Mouse (Mus musculus) embryonic facial prominence, embryonic 12.5 days (tissue): ENCODE measurements at regions not wholly inside any gene's neighbourhood (a gene's known extent, or its start where the extent isn't known, plus 50 kb on each side); places are given as distances from the start of the nearest gene placed in this dataset.

Source experiments
- ATAC-seq: fragments of 200-750 bp; cut with Nextera tagmentation; 2 replicates; pipeline ENCODE4 v1.8.0; 2017; ENCODE audit not compliant: insufficient number of reproducible peaks, insufficient read depth, low FRiP score, low TSS enrichment
- H3K27ac ChIP-seq: fragments of 300-500 bp; sonication (generic); 2 replicates; pipeline ENCODE4 v1.5.1; 2016; ENCODE audit warnings: mild to moderate bottlenecking
- H3K27me3 ChIP-seq: fragments of 300-500 bp; sonication (generic); 2 replicates; pipeline ENCODE4 v1.6.1; 2016; ENCODE audit warnings: mild to moderate bottlenecking, moderate library complexity
- H3K36me3 ChIP-seq: fragments of 300-500 bp; sonication (generic); 2 replicates; pipeline ENCODE4 v1.6.1; 2016; ENCODE audit warnings: mild to moderate bottlenecking
- H3K4me1 ChIP-seq: fragments of 300-500 bp; sonication (generic); 2 replicates; pipeline ENCODE4 v1.6.1; 2016
- H3K4me2 ChIP-seq: fragments of 300-500 bp; sonication (generic); replicated peaks from 2 replicates; pipeline ENCODE4 v1.6.1; 2016; ENCODE audit warnings: mild to moderate bottlenecking, moderate library complexity
- H3K4me3 ChIP-seq: fragments of 300-500 bp; sonication (generic); 2 replicates; pipeline ENCODE4 v1.5.1; 2016; ENCODE audit warnings: mild to moderate bottlenecking
- H3K9ac ChIP-seq: fragments of 300-500 bp; sonication (generic); 2 replicates; pipeline ENCODE4 v1.6.1; 2016; ENCODE audit warnings: mild to moderate bottlenecking, moderate library complexity
- H3K9me3 ChIP-seq: fragments of 300-500 bp; sonication (generic); 2 replicates; pipeline ENCODE4 v1.6.1; 2016; ENCODE audit warnings: mild to moderate bottlenecking, moderate library complexity
- WGBS: fragments of 180-500 bp; shearing (Covaris S2); methylation state at CpG from one replicate; pipeline ENCODE4 v1.1.7; 2016; 5-methylcytosine and 5-hydroxymethylcytosine counted together

- H3K36me3 ChIP-seq = no peaks in the 10 kb centered on the region
- no peaks in the 10 kb centered on the region for H3K4me1 ChIP-seq
- H3K4me2 ChIP-seq = no peak overlapping the region
- no peaks in the 10 kb centered on the region for H3K27me3 ChIP-seq
- no peak for ATAC-seq
- no peaks in the 10 kb centered on the region for H3K9me3 ChIP-seq
- no peak overlapping the region for H3K27ac ChIP-seq
- no peak overlapping the region for H3K4me3 ChIP-seq
- H3K9ac ChIP-seq = no peak overlapping the region
- WGBS = 36% methylated on average over 1 of the region's 1 CpGs
Measured at GRCm38 (mm10) chr8:128003385-128003784, 355.0 kb upstream of the Nrp1 start.

DNA sequence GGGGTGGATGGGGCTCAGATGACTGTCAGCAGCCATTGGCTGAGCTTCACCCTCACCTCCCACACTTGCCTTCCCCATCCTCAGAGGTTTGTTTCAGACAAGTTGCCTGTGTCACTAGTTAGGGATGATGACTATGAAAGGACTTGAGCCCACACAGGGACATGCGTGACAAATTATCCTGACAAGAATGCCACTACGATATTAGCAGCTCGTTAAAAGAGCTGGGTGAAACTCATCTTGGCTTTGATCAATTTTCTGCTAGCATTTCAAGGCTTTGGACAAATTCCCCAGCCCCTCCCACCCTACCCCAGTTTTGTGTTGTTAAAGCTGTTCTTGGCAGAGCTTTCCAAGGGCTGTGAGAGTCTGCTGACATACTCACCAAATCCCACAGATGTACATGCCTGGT, 354.5 kb upstream of the Nrp1 start:
- ATAC-seq = no peak

GRCm38 (mm10) chr8:128009393-128010010, 348.9 kb upstream of the Nrp1 start:
- 83% methylated on average over 6 of the region's 6 CpGs for WGBS

More for the DNA sequence above, 354.5 kb upstream of the Nrp1 start:
- no peaks in the 10 kb centered on the region for H3K9me3 ChIP-seq
- no peaks in the 10 kb centered on the region for H3K4me1 ChIP-seq
- no peak overlapping the region for H3K9ac ChIP-seq
- H3K36me3 ChIP-seq = no peaks in the 10 kb centered on the region
- no peak overlapping the region for H3K27ac ChIP-seq
- H3K4me3 ChIP-seq = no peak overlapping the region
- 43% methylated on average over 3 of the region's 3 CpGs for WGBS
- H3K4me2 ChIP-seq = no peak overlapping the region
- no peaks in the 10 kb centered on the region for H3K27me3 ChIP-seq

DNA sequence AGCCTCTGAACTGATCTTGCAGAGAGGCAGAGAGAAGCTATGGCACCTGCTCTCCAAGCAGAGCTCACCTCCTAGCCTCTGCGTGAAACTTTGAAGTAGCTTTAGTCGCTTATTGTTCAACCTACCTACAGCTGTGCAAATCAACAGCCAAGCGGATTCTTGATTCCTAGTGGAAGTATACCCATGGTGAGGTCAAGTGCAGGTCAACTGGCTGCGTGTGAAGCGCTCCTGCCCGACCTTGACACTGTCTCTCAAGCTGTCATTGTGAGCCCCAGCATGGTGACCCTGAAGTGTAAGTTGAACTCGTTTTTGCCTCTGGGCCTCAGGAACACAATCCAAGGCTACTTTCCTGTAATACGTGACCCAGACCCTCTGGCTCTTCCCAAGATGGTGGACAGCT, 341.2 kb upstream of the Nrp1 start:
- H3K4me2 ChIP-seq = no peak overlapping the region
- ATAC-seq = no peak
- no peaks in the 10 kb centered on the region for H3K4me1 ChIP-seq
- H3K9ac ChIP-seq = no peak overlapping the region
- H3K27ac ChIP-seq = no peak overlapping the region
- 56% methylated on average over 8 of the region's 8 CpGs for WGBS
- H3K36me3 ChIP-seq = no peaks in the 10 kb centered on the region
- no peaks in the 10 kb centered on the region for H3K9me3 ChIP-seq
- H3K4me3 ChIP-seq = no peak overlapping the region
- no peaks in the 10 kb centered on the region for H3K27me3 ChIP-seq

More at GRCm38 (mm10) chr8:128009393-128010010, 348.9 kb upstream of the Nrp1 start:
- no peak overlapping the region for H3K4me2 ChIP-seq
- no peak for ATAC-seq
- H3K36me3 ChIP-seq = no peaks in the 10 kb centered on the region
- no peaks in the 10 kb centered on the region for H3K4me1 ChIP-seq
- H3K9ac ChIP-seq = no peak overlapping the region
- no peak overlapping the region for H3K27ac ChIP-seq
- H3K4me3 ChIP-seq = no peak overlapping the region
- no peaks in the 10 kb centered on the region for H3K9me3 ChIP-seq
- no peaks in the 10 kb centered on the region for H3K27me3 ChIP-seq

GRCm38 (mm10) chr8:128023661-128024060, 334.7 kb upstream of the Nrp1 start:
- 58% methylated on average over 2 of the region's 2 CpGs for WGBS
- no peaks in the 10 kb centered on the region for H3K36me3 ChIP-seq

DNA sequence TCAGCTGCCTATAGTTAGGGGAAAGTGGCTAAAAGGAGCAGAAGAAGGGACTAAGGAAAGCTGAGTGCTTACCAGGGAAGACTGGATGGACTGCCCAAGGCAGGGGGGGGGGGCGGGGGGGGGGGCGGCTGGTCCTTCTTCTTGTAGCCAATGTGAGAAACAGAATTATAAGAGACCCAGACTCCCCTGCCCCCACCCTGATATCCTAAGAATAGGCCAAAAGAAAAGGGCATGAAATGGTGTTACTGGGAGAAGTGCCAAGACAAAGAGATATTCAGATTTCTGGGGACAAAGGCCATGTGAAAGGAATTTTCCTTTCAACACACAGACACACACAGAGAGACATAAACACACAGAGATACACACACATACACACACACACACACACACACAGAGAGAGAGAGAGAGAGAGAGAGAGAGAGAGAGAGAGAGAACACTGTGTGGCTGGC, 333.6 kb upstream of the Nrp1 start:
- Histone ChIP-seq H3K4me3 (no peak overlapping the region), H3K4me2 (no peak overlapping the region), H3K36me3 (no peaks in the 10 kb centered on the region), H3K27ac (peak overlapping the region; percentile 58), H3K27me3 (no peaks in the 10 kb centered on the region), H3K9ac (no peak overlapping the region), H3K4me1 (peaks cover 16% of the 10 kb centered on the region), H3K9me3 (no peaks in the 10 kb centered on the region)
- ATAC-seq = peak; percentile 68; the same call in 1 of the 2 replicates
- WGBS = no CpG with 5 or more reads among the region's 2 CpGs

More at GRCm38 (mm10) chr8:128023661-128024060, 334.7 kb upstream of the Nrp1 start:
- H3K4me2 ChIP-seq = no peak overlapping the region
- H3K27ac ChIP-seq = no peak overlapping the region
- H3K9ac ChIP-seq = no peak overlapping the region
- no peaks in the 10 kb centered on the region for H3K27me3 ChIP-seq
- ATAC-seq = no peak
- H3K4me3 ChIP-seq = no peak overlapping the region
- H3K9me3 ChIP-seq = no peaks in the 10 kb centered on the region
- H3K4me1 ChIP-seq = peaks cover 16% of the 10 kb centered on the region

DNA sequence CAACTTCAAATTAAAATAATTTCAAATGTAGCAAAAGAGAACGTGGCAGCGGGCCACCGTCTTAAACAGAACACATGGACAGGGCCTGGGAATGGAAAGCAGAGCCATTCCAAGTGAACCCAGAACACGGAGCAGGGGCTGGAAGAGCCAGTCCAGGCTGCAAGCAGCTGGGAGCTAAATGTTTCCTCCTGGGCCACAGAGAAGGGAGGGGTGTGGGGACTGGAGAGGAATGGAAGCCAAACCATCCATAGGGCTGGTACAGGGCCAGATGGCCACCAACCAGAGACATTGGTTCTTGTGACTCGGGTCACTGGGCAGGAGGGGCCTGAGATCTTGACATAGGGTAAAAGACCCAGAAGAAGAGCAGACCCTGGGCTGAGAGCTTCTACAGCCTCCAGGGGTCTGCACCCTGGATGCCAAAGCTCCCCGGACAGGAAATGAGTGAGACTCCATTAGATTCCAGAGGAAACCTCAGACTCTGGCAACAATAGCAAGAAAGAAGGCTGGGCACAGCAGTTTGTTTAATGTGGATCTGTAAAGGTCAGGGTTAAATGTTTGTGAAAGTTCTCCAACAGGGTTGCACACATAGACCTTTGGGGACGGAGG, 333.1 kb upstream of the Nrp1 start:
- Histone ChIP-seq H3K4me3 (no peak overlapping the region), H3K27ac (peak overlapping the region; percentile 58), H3K9ac (no peak overlapping the region), H3K4me1 (peaks cover 16% of the 10 kb centered on the region), H3K36me3 (no peaks in the 10 kb centered on the region), H3K9me3 (no peaks in the 10 kb centered on the region), H3K4me2 (no peak overlapping the region), H3K27me3 (no peaks in the 10 kb centered on the region)
- 29% methylated on average over 7 of the region's 7 CpGs for WGBS
- peak; percentile 87 for ATAC-seq

DNA sequence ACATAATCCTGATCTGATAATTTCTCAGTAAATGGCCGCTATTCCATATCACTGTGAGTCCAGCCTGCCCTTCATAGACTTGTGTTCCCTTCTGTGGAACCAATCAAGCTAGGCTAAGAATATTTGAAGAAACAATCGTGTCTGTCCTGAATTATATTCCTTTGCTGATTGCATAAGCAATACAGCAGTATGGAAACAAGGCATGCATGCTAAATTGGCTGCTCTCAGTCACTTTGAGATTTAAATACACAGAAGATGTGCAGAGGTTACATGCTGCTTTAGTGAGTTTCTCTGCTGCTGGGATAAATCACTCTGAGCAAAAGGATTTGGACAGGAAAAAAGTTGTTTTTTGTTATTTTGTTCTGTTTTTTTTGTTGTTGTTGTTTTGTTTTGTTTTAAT, 331.4 kb upstream of the Nrp1 start:
- H3K27ac ChIP-seq = no peak overlapping the region
- H3K9me3 ChIP-seq = no peaks in the 10 kb centered on the region
- H3K36me3 ChIP-seq = no peaks in the 10 kb centered on the region
- H3K9ac ChIP-seq = no peak overlapping the region
- no peak for ATAC-seq
- H3K27me3 ChIP-seq = no peaks in the 10 kb centered on the region
- peaks cover 16% of the 10 kb centered on the region for H3K4me1 ChIP-seq
- H3K4me2 ChIP-seq = no peak overlapping the region
- WGBS = 72% methylated on average over 2 of the region's 2 CpGs
- no peak overlapping the region for H3K4me3 ChIP-seq

DNA sequence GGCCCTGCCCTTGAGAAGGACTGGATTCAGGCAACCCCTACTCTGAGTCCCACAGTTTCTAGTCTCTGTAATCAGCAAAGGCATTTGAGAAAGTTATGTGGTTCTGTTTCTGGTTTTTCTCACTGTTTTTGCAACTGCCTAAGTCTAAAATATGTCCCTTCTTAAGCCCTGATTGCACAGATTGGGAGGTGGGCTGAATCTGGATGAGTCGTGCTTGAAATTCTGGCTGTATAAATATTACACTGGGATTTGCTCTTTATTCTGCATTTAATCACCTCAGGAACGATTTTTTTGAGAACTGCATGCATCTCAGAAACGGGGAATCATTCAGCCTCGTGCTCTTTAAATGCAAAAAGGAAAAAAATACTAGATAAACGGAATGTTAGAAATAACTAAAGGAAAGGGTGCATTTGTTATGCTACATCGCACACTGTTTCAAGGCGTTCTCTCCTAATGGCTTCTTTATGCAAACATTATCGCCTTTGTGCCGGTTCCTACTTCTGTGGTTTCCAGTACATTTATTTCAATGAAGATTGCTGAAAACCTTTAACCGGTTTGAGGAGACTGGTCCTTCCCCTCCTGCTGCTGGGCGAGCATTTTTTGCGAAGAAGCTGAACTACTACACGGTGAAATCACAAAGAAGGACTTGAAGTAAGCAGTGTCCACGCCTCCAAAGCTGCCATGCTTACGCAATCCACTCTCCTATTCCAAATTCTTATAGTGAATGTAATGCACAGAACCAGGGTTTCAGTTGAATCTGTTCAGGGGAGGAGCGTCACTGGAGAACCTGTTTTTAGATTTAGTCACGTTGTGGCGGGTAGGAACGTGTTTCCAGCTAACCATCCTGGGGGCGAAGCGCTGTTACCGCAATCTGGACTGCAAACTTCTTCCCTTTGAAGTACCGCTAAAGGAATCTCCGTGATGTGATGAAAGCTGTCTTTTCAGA, 327.8 kb upstream of the Nrp1 start:
- Histone ChIP-seq H3K4me2 (no peak overlapping the region), H3K27me3 (no peaks in the 10 kb centered on the region), H3K9ac (no peak overlapping the region), H3K4me3 (no peak overlapping the region), H3K36me3 (no peaks in the 10 kb centered on the region), H3K9me3 (no peaks in the 10 kb centered on the region), H3K4me1 (peaks cover 2% of the 10 kb centered on the region; the same call in 1 of the 2 replicates), H3K27ac (no peak overlapping the region)
- WGBS = 79% methylated on average over 24 of the region's 24 CpGs
- ATAC-seq = no peak

GRCm38 (mm10) chr8:128034127-128034526, 324.3 kb upstream of the Nrp1 start:
- no peak overlapping the region for H3K27ac ChIP-seq
- H3K27me3 ChIP-seq = no peaks in the 10 kb centered on the region
- no peak overlapping the region for H3K4me2 ChIP-seq
- no peaks in the 10 kb centered on the region for H3K36me3 ChIP-seq
- WGBS = 87% methylated on average over 6 of the region's 6 CpGs
- H3K9ac ChIP-seq = no peak overlapping the region
- no peaks in the 10 kb centered on the region for H3K4me1 ChIP-seq
- H3K9me3 ChIP-seq = no peaks in the 10 kb centered on the region
- no peak for ATAC-seq
- H3K4me3 ChIP-seq = no peak overlapping the region

DNA sequence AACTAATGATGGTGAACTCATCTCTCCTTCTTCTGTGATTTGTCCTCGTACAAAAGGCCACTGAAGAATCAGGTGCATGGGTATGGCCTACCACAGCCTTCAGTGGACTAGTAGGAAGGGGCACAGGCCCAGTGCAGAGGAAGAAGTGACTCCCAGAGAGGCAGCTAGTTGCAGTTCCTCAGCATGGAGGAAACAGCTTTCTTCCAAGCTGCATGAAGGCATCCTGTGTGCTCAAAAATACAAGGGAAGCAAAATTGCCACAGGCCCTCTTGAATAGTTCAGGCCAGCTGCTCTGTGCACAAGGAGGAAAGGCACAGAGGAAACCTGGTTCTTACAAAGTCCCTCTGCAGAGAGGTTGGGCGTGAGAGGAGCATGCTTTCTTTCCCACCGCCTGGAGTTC, 322.7 kb upstream of the Nrp1 start:
- ATAC-seq = no peak

More for the DNA sequence above, 322.7 kb upstream of the Nrp1 start:
- no peaks in the 10 kb centered on the region for H3K9me3 ChIP-seq
- no peak overlapping the region for H3K4me2 ChIP-seq
- no peak overlapping the region for H3K27ac ChIP-seq
- no peaks in the 10 kb centered on the region for H3K36me3 ChIP-seq
- no peak overlapping the region for H3K4me3 ChIP-seq
- H3K27me3 ChIP-seq = no peaks in the 10 kb centered on the region
- no peaks in the 10 kb centered on the region for H3K4me1 ChIP-seq
- no peak overlapping the region for H3K9ac ChIP-seq
- 68% methylated on average over 3 of the region's 3 CpGs for WGBS
